Mouse (Mus musculus) urinary bladder, adult 18-20 months (tissue): ENCODE measurements around the gene Sinhcaf.
"Not testable (repeated sequence)": the region's sequence is repeated elsewhere in the genome, so short reads cannot be mapped to it uniquely, and the experiment has no call there.

Source experiments
- DNase-seq, 2 experiments: peaks; one replicate each; pipeline ENCODE4 v3.0.0; 2022; ENCODE audit warnings: low spot score in 2 of 2, mixed read lengths in 2 of 2

The Sinhcaf gene

GRCm38 (mm10) chr6:148945509-148946408, 508 bp downstream of the Sinhcaf start:
- DNase-seq: peak; percentile 9 to 61

DNA sequence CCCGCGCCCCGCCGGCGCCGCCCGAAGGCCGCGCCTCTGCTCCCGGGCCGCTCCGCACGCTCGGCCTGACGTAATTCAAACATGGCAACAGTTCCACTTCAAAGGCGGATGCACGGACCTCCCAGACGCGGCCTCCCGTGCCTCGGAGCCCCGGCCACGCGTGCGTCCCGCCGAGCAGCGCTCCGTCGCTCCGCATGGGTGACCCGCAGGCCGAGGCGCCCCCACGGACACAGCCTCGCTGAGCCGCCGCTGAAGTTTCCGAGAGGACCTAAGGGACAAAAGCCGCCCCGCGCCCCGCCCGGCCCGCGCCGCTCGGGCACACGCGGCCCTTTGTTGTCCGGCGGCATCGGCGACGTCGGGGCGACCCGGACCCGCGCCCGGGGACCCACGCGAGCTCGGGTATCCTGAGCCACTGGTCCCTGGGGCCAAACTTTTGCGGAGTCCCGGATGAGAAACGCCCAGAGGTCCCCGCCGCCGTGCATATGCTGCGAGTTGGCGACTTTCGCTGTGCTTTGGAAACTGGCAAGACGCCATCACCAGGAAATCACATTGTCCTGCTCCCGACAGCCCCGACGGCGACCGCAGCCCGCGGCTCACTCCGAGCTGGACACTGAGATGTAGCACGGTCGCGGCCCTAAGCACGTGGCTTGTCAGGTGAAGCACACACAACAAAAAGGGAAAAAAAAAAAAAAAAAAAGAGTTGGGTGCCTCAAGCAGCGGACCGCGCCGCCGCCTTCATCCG, 1.3 kb downstream of the Sinhcaf start:
- peak; percentile 59 to 76 for DNase-seq

- DNase-seq: no peak
These were observed 1.9 kb downstream of the Sinhcaf start for GRCm38 (mm10) chr6:148944344-148944766.

GRCm38 (mm10) chr6:148943695-148944094, 2.6 kb downstream of the Sinhcaf start:
- no peak for DNase-seq

- DNase-seq: no peak
These were observed 3.9 kb downstream of the Sinhcaf start for GRCm38 (mm10) chr6:148942406-148942805.

DNA sequence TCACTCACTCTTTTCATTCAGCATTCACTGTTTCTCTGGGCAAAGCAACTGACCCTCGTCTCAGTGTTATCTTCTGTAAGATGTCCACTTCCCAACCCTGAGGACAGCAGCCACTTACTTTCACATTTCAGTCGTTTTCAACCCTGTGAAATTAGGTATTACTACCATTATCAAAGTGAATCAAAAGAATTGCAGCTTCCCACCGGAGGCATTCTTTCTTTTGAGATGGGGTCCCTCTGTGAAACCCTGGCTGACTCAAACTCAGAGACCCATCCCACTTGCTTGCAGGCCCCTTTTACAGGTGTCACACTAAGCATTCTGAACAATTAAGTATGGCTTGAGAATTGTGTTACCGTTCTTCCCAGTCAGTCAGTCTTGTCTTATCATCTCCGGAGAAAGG, 4.4 kb downstream of the Sinhcaf start:
- DNase-seq: no peak

DNA sequence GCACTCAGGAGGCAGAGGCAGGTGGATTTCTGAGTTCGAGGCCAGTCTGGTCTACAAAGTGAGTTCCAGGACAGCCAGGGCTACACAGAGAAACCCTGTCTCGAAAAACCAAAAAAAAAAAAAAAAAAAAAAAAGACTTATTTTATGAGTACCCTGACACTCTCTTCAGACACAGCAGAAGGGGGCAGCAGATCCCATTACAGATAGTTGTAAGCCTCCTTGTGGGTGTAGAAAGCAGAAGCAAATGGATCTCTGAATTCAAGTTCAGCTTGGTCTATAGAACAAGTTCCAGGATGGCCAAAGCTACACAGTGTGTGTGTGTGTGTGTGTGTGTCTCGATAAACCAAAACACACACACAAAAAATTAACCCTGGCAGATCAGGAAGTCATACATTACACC, 5.9 kb downstream of the Sinhcaf start:
- DNase-seq: not testable (repeated sequence)

GRCm38 (mm10) chr6:148937693-148938092, 8.6 kb downstream of the Sinhcaf start:
- no peak for DNase-seq

DNA sequence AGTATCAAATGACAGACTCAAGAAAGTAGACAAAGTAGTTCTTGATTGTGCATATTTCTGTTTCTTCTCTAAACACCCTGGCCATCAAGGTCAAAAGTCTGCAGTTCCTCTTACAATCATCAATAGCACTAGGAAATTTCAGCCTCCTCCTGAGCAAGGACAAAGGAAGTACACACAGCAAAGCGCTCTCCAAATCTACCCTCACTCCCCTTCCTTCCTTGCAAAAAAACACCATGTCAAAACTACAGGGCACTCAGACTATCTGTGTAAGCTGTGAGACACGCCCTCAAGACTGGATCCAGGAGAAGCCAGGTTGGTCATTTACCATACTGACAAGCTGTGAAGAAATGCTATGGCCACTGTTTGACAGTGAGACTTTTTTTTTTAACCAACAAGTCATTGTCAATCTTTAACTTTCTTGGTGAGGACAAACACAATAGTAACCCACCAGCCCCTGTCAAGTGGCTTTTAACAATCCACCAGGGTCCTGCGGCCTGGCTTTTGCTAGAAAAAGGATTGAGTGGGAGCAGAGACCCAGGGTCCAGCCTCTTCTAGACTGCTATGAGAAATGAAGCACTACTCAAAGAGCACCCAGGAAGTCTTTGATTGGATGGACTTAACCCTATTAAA, 11.2 kb downstream of the Sinhcaf start:
- DNase-seq: no peak

DNA sequence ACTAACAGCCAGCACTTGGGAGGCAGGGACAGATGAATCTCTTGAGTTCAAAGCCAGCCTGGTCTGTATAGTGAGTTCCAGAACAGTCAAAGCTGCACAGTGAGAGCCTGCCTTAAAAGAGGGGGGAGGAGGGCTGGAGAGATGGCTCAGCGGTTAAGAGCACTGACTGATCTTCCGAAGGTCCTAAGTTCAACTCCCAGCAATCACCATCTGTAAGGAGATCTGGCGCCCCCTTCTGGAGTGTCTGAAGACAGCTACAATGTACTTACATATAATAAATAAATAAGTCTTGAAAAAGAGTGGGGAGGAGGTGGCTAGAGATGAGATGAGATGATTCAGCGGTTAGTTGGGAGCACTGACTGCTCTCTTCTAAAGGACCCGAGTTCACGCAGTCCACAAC, 15.0 kb downstream of the Sinhcaf start:
- DNase-seq: no peak

GRCm38 (mm10) chr6:148918841-148919398, 27.3 kb downstream of the Sinhcaf start:
- DNase-seq: no peak

DNA sequence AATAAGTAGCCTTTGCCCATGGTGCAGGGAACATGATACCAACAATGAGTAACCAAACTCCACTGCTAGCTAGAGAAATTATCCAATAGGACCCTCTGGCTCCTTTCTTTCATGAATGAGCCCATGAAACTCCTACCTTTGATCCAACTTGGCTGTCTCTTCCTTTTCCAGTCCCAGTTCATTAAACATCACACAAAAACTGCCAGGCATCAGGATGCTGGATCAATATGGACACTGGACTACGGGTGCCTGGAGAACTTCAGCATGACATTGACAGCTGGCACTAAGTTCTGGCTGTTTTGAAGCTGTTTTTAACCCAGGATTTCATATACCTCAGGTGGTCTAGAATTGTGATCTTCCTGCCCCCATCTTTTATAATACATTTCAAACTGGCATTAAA, 28.6 kb downstream of the Sinhcaf start:
- DNase-seq: no peak

- no peak for DNase-seq
These were observed 29.4 kb downstream of the Sinhcaf start for GRCm38 (mm10) chr6:148916817-148917216.

GRCm38 (mm10) chr6:148913938-148914337, 32.3 kb downstream of the Sinhcaf start:
- DNase-seq: peak in 1 of 2 experiments; percentile 6

GRCm38 (mm10) chr6:148911906-148912305, 34.4 kb downstream of the Sinhcaf start:
- DNase-seq: not testable (repeated sequence)

- DNase-seq: no peak
These were observed 39.3 kb downstream of the Sinhcaf start for GRCm38 (mm10) chr6:148906958-148907357.

GRCm38 (mm10) chr6:148902728-148903127, 43.5 kb downstream of the Sinhcaf start:
- DNase-seq: no peak

DNA sequence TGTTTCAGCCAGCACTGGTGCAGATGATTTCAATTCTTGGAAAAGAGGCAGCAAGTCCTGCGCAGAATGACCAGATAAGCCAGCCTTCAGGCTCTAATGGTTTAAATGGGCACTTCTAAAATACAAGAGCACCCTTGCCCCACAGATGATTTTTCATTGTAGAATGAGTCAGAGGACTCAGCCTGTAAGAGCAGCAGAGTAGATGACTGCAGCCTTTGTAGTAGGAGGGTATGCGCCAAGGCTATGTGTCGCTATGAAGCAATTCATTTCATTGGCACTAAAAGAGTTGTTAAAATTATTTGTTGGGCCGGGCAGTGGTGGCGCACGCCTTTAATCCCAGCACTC, 49.8 kb downstream of the Sinhcaf start:
- DNase-seq: no peak

DNA sequence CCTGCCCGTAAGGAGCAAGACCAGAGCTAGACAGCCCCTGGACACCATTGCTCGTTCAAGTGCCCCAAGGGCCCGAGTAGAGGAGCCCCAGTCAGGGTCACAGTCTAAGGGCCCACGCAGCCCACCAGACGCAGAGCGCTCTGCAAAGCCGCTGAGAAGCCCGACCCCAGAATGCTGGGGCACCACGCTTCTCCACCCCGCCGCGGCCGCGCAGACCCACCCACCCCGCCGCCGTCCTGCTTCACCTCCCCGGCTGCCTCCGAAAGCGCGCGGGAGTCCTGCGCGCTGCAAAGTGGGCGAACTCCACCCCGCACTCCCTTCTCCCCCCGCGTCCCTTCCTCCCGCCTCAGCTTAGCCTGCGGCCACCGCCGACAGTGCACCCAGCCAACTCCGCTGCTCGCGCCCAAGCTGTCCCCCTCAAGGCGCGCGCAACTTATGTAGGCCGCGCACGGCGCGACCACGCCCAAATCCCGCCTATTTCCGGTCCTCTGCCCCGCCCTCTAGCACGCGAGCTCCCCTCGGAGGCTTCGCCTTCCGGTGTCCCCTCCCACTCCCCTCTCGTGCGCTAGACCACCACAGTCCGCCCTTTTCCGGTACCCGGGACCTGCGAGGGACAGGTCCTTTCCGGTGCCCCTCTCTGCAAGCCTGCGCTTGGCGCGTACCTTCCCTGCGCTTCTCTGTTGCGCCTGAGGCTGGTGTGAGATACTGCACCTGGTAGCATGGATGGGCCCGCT, 50.3 kb downstream of the Sinhcaf start, which contains the start of gene Caprin2:
TSS of gene Caprin2 (minus strand) at position 465 of the 734 bp plus-strand sequence.
- peak; percentile 85 to 96 for DNase-seq

- no peak for DNase-seq
These were observed 51.1 kb downstream of the Sinhcaf start for GRCm38 (mm10) chr6:148894888-148895772.
